Mouse (Mus musculus) MEL (cell line): ENCODE results near the gene Erv3.

Source experiments
- CTCF ChIP-seq, 3 experiments: IDR thresholded peaks in 2 of 3; conservative IDR thresholded peaks in 1 of 3; 2 replicates each; pipeline ENCODE4 v1.5.1; 2011 to 2012; ENCODE audit warnings: low read length in 3 of 3, low read depth in 2 of 3, mild to moderate bottlenecking in 2 of 3, improper control_type of control experiment in 1 of 3, inconsistent platforms in 1 of 3, mixed read lengths in 1 of 3, moderate library complexity in 1 of 3; ENCODE audit not compliant: control insufficient read depth in 1 of 3, insufficient read depth in 1 of 3, poor library complexity in 1 of 3, severe bottlenecking in 1 of 3
- ELF1 ChIP-seq: IDR thresholded peaks from 2 replicates; pipeline ENCODE4 v1.6.1; 2014; ENCODE audit warnings: low read depth, mild to moderate bottlenecking, inconsistent platforms, low read length, improper control_type of control experiment, moderate library complexity
- HCFC1 ChIP-seq: IDR thresholded peaks from 2 replicates; pipeline ENCODE4 v1.6.1; 2012; ENCODE audit warnings: low read depth, mild to moderate bottlenecking, inconsistent platforms, low read length, improper control_type of control experiment, moderate library complexity
- POLR2A ChIP-seq, 2 experiments: IDR thresholded peaks; 2 replicates each; pipeline ENCODE4 v1.6.1; 2011 to 2012; ENCODE audit warnings: low read length in 2 of 2, mild to moderate bottlenecking in 2 of 2, control low read depth in 1 of 2, improper control_type of control experiment in 1 of 2, low read depth in 1 of 2, moderate library complexity in 1 of 2; ENCODE audit not compliant: control insufficient read depth in 1 of 2, insufficient read depth in 1 of 2, poor library complexity in 1 of 2

DNA sequence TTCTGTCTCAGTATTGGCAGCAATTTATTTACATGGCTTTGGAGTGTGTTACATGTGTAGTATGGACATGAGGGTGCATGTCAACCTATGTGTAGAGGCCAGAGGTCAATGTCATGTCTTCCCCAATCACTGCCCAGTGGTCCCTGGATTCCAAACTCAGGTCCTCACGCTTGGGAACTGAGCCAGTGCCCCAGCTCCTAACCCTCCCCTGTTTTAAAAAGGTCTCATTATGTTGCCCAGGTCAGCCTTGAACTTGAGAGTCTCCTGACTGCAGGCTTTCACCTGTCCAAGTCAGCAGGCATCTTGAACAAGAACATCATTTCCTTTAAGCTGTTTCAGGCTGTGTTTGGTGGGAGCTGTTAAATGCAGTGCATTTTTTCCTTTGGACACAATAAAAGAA lies 49.4 kb upstream of the Erv3 start:
- no peak for TF ChIP-seq ELF1
- TF ChIP-seq POLR2A (IDR thresholded peaks at IDR 0.05; ENCODE audit: control insufficient read depth in 1 of 2, insufficient read depth in 1 of 2, low read depth in 1 of 2, low read length in 2 of 2, poor library complexity in 1 of 2), result no peak
- TF ChIP-seq CTCF (IDR thresholded peaks at IDR 0.05 in 2 of 3, conservative IDR thresholded peaks at IDR 0.05 in 1 of 3; ENCODE audit: control insufficient read depth in 1 of 3, insufficient read depth in 1 of 3, low read depth in 2 of 3, low read length in 3 of 3, poor library complexity in 1 of 3, severe bottlenecking in 1 of 3), result no peak
- TF ChIP-seq HCFC1, result no peak
